Comparison of ENCODE assay signal across 8 mouse cellular contexts in genomic region chr17:71526302-71526708, GRCm38 (mm10). TPM values are rescaled to one million over a fixed set of nuclear protein-coding genes. Genes with fewer than 3 reads are reported as not detected.
DNase-seq lines count a peak whose midpoint lies in the region; ATAC-seq and TF ChIP-seq lines count a peak whose summit lies in the region.

No protein-coding gene starts in this region.

- no peak overlapping the region for H3K27ac ChIP-seq in layer of hippocampus, adult 2 months
- H3K27ac ChIP-seq in intestine, embryonic 16.5 days (ENCODE audit: low read length): peak overlapping the region; percentile 97

- H3K4me3 ChIP-seq in layer of hippocampus, adult 2 months: peak overlapping the region; percentile 82
- peak overlapping the region; percentile 77 for H3K4me3 ChIP-seq in intestine, embryonic 16.5 days (ENCODE audit: low read length)
- peak overlapping the region; percentile 51 for H3K4me3 ChIP-seq in myocyte

- peaks cover 24% of the 10 kb centered on the region for H3K79me2 ChIP-seq in myocyte (ENCODE audit: control insufficient read depth, insufficient read depth)

- peaks cover 6% of the 10 kb centered on the region; the same call in 1 of the 2 replicates for H3K4me1 ChIP-seq in intestine, embryonic 16.5 days (ENCODE audit: control insufficient read depth, insufficient read depth, low read length)

- H3ac ChIP-seq in myocyte (ENCODE audit: control insufficient read depth, insufficient read length): peak overlapping the region; percentile 50

- peak; percentile 17 for ATAC-seq in common myeloid progenitor, adult 5-6 weeks (replicated peaks; ENCODE audit: low read depth, poor library complexity, severe bottlenecking)
- ATAC-seq in intestine, embryonic 16.5 days: peak; percentile 54

- WGBS in intestine, embryonic 16.5 days: under 1% methylated on average over 13 of the region's 13 CpGs

- no peak for TF ChIP-seq POLR2A in myocyte (IDR thresholded peaks at IDR 0.05; ENCODE audit: insufficient read length, low read depth)

- no peaks in the 10 kb centered on the region for H3K36me3 ChIP-seq in intestine, embryonic 16.5 days (ENCODE audit: control insufficient read depth, insufficient read depth, low read length)
- peaks cover 3% of the 10 kb centered on the region for H3K36me3 ChIP-seq in myocyte (ENCODE audit: control insufficient read depth, insufficient read depth)

- DNase-seq in layer of hippocampus, adult 2 months (ENCODE audit: low spot score in 2 of 2): no peak
- no peak for DNase-seq in layer of hippocampus, adult 11-12 months (ENCODE audit: low spot score)
- no peak for DNase-seq in cerebellum, postnatal 14 days
- DNase-seq in layer of hippocampus, postnatal 10 days (ENCODE audit: low spot score in 2 of 2): no peak
- DNase-seq in kidney, postnatal 14 days: no peak

- TF ChIP-seq CTCF in layer of hippocampus, adult 2 months (conservative IDR thresholded peaks at IDR 0.05): no peak

- H3K4me2 ChIP-seq in intestine, embryonic 16.5 days (ENCODE audit: low read depth, low read length): peak overlapping the region; percentile 68
- peak overlapping the region; percentile 56 for H3K4me2 ChIP-seq in myocyte (ENCODE audit: low read depth)

- H3K9me3 ChIP-seq in intestine, embryonic 16.5 days (ENCODE audit: control insufficient read depth, low read length): no peaks in the 10 kb centered on the region

- H3K27me3 ChIP-seq in intestine, embryonic 16.5 days (replicated peaks; ENCODE audit: control insufficient read depth, insufficient read depth, low read length): no peaks in the 10 kb centered on the region
- H3K27me3 ChIP-seq in myocyte (ENCODE audit: control insufficient read depth, insufficient read depth, insufficient read length): no peaks in the 10 kb centered on the region

- peak overlapping the region; percentile 75 for H3K9ac ChIP-seq in intestine, embryonic 16.5 days (ENCODE audit: low read depth, low read length)

TF ChIP-seq in myocyte, 11 proteins besides CTCF, POLR2A, EP300 and RAD21:
- no peak for TF ChIP-seq CEBPB (IDR thresholded peaks at IDR 0.05; ENCODE audit: insufficient read depth, poor library complexity, severe bottlenecking)
- no peak for TF ChIP-seq SRF (IDR thresholded peaks at IDR 0.05; ENCODE audit: control insufficient read depth, insufficient read length, low read depth)
- TF ChIP-seq TCF12 (IDR thresholded peaks at IDR 0.05; ENCODE audit: insufficient read depth, poor library complexity, severe bottlenecking): no peak
- no peak for TF ChIP-seq E2F4 (IDR thresholded peaks at IDR 0.05; ENCODE audit: insufficient read depth)
- no peak for TF ChIP-seq REST (IDR thresholded peaks at IDR 0.05; ENCODE audit: insufficient read depth, insufficient read length)
- TF ChIP-seq MAX (IDR thresholded peaks at IDR 0.05; ENCODE audit: low read depth): no peak
- no peak for TF ChIP-seq MYOD1 (IDR thresholded peaks at IDR 0.05; ENCODE audit: control insufficient read depth in 1 of 3, insufficient read length in 2 of 3, low read depth in 2 of 3)
- TF ChIP-seq POLR2AphosphoS2 (IDR thresholded peaks at IDR 0.05; ENCODE audit: insufficient read length, low read depth): no peak
- no peak for TF ChIP-seq TCF3 (IDR thresholded peaks at IDR 0.05; ENCODE audit: insufficient read length, low read depth)
- TF ChIP-seq MYOG (IDR thresholded peaks at IDR 0.05; ENCODE audit: control insufficient read depth in 1 of 3, insufficient read depth in 1 of 3, insufficient read length in 2 of 3, low read depth in 2 of 3): no peak
- no peak for TF ChIP-seq USF1 (IDR thresholded peaks at IDR 0.05; ENCODE audit: low read depth)

RNA-seq across cellular contexts. Expression of gene Ndc80, which starts 0.4 kb away (rescaled TPM):
- total RNA-seq in layer of hippocampus, adult 2 months (2021): under 1 TPM; 0.49 to 0.90 TPM
- total RNA-seq in common myeloid progenitor, adult 5-6 weeks (2017): 90.5 and 91.4 TPM in 2 replicates
- 30.4 and 33.7 TPM in 2 replicates for polyA plus RNA-seq in intestine, embryonic 16.5 days (2015; fragmentation: Nextera tagmentation; extraction: Ambion mirVana)
- 8.9 TPM for polyA plus RNA-seq in myocyte (2012; fragmentation: generic; extraction: Trizol)
- total RNA-seq in layer of hippocampus, postnatal 10 days (2021): 1 to 10 TPM; 2.2 TPM

RNA-seq across cellular contexts. Expression of gene Spdya, which starts 25.6 kb away (rescaled TPM):
- total RNA-seq in layer of hippocampus, adult 2 months (2021): 1 to 10 TPM in 1 of 2 experiments, under 1 TPM in 1; 1.00 to 1.2 TPM
- total RNA-seq in common myeloid progenitor, adult 5-6 weeks (2017): not detected in 2 replicates
- 0.33 and 0.45 TPM in 2 replicates for polyA plus RNA-seq in intestine, embryonic 16.5 days (2015; fragmentation: Nextera tagmentation; extraction: Ambion mirVana)
- 0.08 TPM for polyA plus RNA-seq in myocyte (2012; fragmentation: generic; extraction: Trizol)
- 1 to 10 TPM; 1.4 to 1.5 TPM for total RNA-seq in layer of hippocampus, postnatal 10 days (2021)

RNA-seq across cellular contexts. Expression of gene Smchd1, which starts 51.2 kb away (rescaled TPM):
- 10 to 100 TPM; 34.6 to 40.0 TPM for total RNA-seq in layer of hippocampus, adult 2 months (2021)
- total RNA-seq in common myeloid progenitor, adult 5-6 weeks (2017): 215 and 225 TPM in 2 replicates
- polyA plus RNA-seq in intestine, embryonic 16.5 days (2015; fragmentation: Nextera tagmentation; extraction: Ambion mirVana): 30.5 and 35.0 TPM in 2 replicates
- 7.8 TPM for polyA plus RNA-seq in myocyte (2012; fragmentation: generic; extraction: Trizol)
- 10 to 100 TPM; 29.0 to 37.1 TPM for total RNA-seq in layer of hippocampus, postnatal 10 days (2021)

Comparison
In these comparisons a context has a peak if more than half of its experiments do, and no peak if none do; other contexts are left out.
1. RNA of gene Ndc80, which starts 0.4 kb away (total RNA-seq): 90.5 to 91.4 TPM in common myeloid progenitor, adult 5-6 weeks; 2.2 TPM in layer of hippocampus, postnatal 10 days and 0.49 to 0.90 TPM in layer of hippocampus, adult 2 months; every median in the first group is over 10 times any median in the second.
2. Peak in every context shown above with its lines, with median percentiles within 50 percentile points of each other: H3K4me3 ChIP-seq.